Mouse (Mus musculus) G1E (cell line): ENCODE measurements around the gene Lrig2. TPM values are rescaled to one million over a fixed set of nuclear protein-coding genes. Genes with fewer than 3 reads are reported as not detected.

Source experiments
- ATAC-seq: 2 replicates; pipeline ENCODE4 v1.8.0; 2016; ENCODE audit warnings: mild to moderate bottlenecking; ENCODE audit not compliant: insufficient number of reproducible peaks, poor library complexity, low FRiP score, severe bottlenecking; ENCODE audit errors: extremely low read depth
- DNase-seq: peaks from one replicate; pipeline ENCODE4 v3.0.0; 2012; ENCODE audit warnings: low spot score
- H3K27me3 ChIP-seq: 2 replicates; pipeline ENCODE4 v1.6.1; 2012; ENCODE audit warnings: mild to moderate bottlenecking, low read length, inconsistent platforms; ENCODE audit not compliant: insufficient read depth
- H3K36me3 ChIP-seq: replicated peaks from 2 replicates; pipeline ENCODE3; 2012; ENCODE audit warnings: mild to moderate bottlenecking, inconsistent platforms
- H3K4me1 ChIP-seq: 2 replicates; pipeline ENCODE4 v1.6.1; 2012; ENCODE audit warnings: low read depth, low read length, inconsistent platforms, mixed read lengths; ENCODE audit not compliant: insufficient read depth
- H3K4me3 ChIP-seq: 2 replicates; pipeline ENCODE4 v1.5.1; 2012; ENCODE audit warnings: low read depth, mild to moderate bottlenecking, inconsistent platforms, low read length, moderate library complexity, mixed read lengths
- H3K9me3 ChIP-seq: replicated peaks from 2 replicates; pipeline ENCODE4 v1.6.1; 2012; ENCODE audit warnings: inconsistent platforms
- CTCF ChIP-seq: IDR thresholded peaks from 2 replicates; pipeline ENCODE4 v1.5.1; 2012; ENCODE audit warnings: low read depth, low read length, inconsistent platforms, mixed read lengths
- GATA1 ChIP-seq: IDR thresholded peaks from 2 replicates; pipeline ENCODE4 v1.6.1; 2012; ENCODE audit warnings: borderline replicate concordance, low read length, inconsistent platforms, mixed read lengths
- GATA2 ChIP-seq: IDR thresholded peaks from 2 replicates; pipeline ENCODE4 v1.6.1; 2012; ENCODE audit warnings: low read depth, low read length, inconsistent platforms, borderline replicate concordance
- POLR2AphosphoS5 ChIP-seq: IDR thresholded peaks from 2 replicates; pipeline ENCODE4 v1.6.1; 2012; ENCODE audit warnings: low read depth, low read length, inconsistent platforms; ENCODE audit not compliant: insufficient replicate concordance
- TAL1 ChIP-seq: conservative IDR thresholded peaks from 2 replicates; pipeline ENCODE4 v1.6.1; 2012; ENCODE audit warnings: low read depth, low read length, inconsistent platforms, mixed read lengths
- polyA plus RNA-seq: library from polyadenylated mRNA; stranded (reverse); fragments of >175 nt; gene quantifications from 2 replicates; pipeline ENCODE4 v1.2.3, GENCODE M21; 2012
- total RNA-seq, 2 experiments: library from RNA; stranded (forward) in 1 of 2; stranded (reverse) in 1 of 2; fragments of 200-1000 nt in 1 of 2; fragments of >200 nt in 1 of 2; fragmentation: Nextera tagmentation in 1 of 2; gene quantifications; 2 replicates each; pipeline ENCODE4 v1.2.3; 2014 to 2017

Lrig2 gene
- total and polyA plus RNA-seq, 3 experiments = 1.9 to 20.5 (median 15.7) TPM

GRCm38 (mm10) chr3:104356106-104356505, 155.6 kb downstream of the Lrig2 start:
- H3K27me3 ChIP-seq = 0 out of 2 replicates have a peak, but pooled peaks cover 3% of the 10 kb centered on the region
- H3K9me3 ChIP-seq = no peaks in the 10 kb centered on the region
- no peak overlapping the region for H3K4me3 ChIP-seq
- TF ChIP-seq TAL1 (no peak), GATA2 (no peak), CTCF (no peak), GATA1 (no peak), POLR2AphosphoS5 (no peak)
- DNase-seq = no peak
- 0 out of 2 replicates have a peak, but pooled peaks cover 2% of the 10 kb centered on the region for H3K4me1 ChIP-seq
- ATAC-seq = no peak
- no peaks in the 10 kb centered on the region for H3K36me3 ChIP-seq

DNA sequence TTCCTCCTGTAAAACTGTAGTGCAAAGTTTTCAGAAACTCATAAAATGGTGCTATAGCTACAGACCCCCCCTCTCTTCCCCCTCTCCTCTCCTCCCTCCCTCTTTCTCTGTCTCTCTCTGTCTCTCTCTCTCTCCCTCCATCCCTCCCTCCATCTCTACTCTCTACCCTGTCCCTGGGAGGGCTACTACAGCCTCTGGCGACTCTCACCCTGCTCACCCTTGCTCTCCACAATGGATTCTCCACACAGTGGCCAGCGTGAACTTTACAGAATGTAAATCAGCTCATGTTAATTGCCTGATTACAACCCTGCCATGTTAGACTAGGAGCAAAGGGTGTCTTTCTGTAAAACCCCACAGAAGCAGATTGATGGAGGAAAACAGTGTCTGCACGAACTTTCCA, 157.8 kb downstream of the Lrig2 start:
- Histone ChIP-seq H3K4me3 (no peak overlapping the region), H3K9me3 (no peaks in the 10 kb centered on the region), H3K36me3 (no peaks in the 10 kb centered on the region), H3K4me1 (no peaks in the 10 kb centered on the region), H3K27me3 (0 out of 2 replicates have a peak, but pooled peaks cover 3% of the 10 kb centered on the region)
- no peak for DNase-seq
- no peak for ATAC-seq
- TF ChIP-seq GATA1 (no peak), TAL1 (no peak), GATA2 (no peak), POLR2AphosphoS5 (no peak), CTCF (no peak)

DNA sequence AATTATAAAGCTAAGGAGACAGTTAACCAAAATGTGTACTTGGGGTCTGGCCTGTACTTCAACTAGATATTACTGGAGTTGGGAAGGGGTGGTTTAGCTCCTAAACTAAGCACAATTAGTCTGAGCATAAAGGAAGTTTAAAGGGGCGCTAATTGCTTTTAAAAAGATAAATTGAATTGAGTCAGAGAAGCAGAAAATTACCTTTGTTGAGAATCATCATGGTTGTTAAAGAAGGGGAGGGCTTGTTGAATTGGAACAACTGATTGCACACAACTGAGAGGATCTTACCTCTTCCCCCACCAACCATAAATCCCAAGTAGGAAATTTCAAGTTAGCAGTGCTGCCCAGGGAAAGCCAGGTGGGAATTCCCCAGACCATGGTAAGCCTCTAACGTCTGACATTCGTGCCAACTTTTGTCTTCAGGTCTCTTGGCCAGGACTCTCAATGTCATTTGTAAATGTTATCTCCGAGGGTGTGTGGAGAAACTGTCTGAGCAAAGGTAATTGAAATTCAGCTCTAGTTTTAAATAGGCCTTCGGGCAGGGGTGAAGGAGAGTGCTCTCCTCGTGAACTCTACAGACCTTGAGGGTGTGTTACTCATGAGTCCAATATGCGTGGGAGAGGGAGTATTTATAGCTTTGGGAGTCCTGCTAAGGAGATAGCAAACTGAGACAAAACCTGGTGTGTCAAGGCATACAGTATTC, 159.2 kb downstream of the Lrig2 start:
- TF ChIP-seq GATA2 = no peak
- TF ChIP-seq POLR2AphosphoS5 = no peak
- no peak for TF ChIP-seq TAL1
- no peak for TF ChIP-seq CTCF
- TF ChIP-seq GATA1 = no peak
- H3K9me3 ChIP-seq = no peaks in the 10 kb centered on the region
- no peaks in the 10 kb centered on the region for H3K36me3 ChIP-seq
- H3K4me3 ChIP-seq = no peak overlapping the region
- H3K4me1 ChIP-seq = no peaks in the 10 kb centered on the region
- DNase-seq (no peak), ATAC-seq (no peak)
- no peaks in the 10 kb centered on the region for H3K27me3 ChIP-seq

- no peaks in the 10 kb centered on the region for H3K9me3 ChIP-seq
- ATAC-seq = no peak
- no peaks in the 10 kb centered on the region for H3K27me3 ChIP-seq
- no peak for DNase-seq
- H3K36me3 ChIP-seq = no peaks in the 10 kb centered on the region
- no peaks in the 10 kb centered on the region for H3K4me1 ChIP-seq
- H3K4me3 ChIP-seq = no peak overlapping the region
- TF ChIP-seq GATA1 (no peak), CTCF (no peak), POLR2AphosphoS5 (no peak), GATA2 (no peak), TAL1 (no peak)
Observed at GRCm38 (mm10) chr3:104350253-104350945, 161.3 kb downstream of the Lrig2 start.

GRCm38 (mm10) chr3:104349847-104350228, 161.9 kb downstream of the Lrig2 start:
- Histone ChIP-seq H3K27me3 (no peaks in the 10 kb centered on the region), H3K4me3 (no peak overlapping the region), H3K9me3 (no peaks in the 10 kb centered on the region), H3K36me3 (no peaks in the 10 kb centered on the region), H3K4me1 (no peaks in the 10 kb centered on the region)
- DNase-seq = no peak
- TF ChIP-seq POLR2AphosphoS5 (no peak), CTCF (no peak), GATA2 (no peak), GATA1 (no peak), TAL1 (no peak)
- ATAC-seq = no peak

- Histone ChIP-seq H3K27me3 (no peaks in the 10 kb centered on the region), H3K36me3 (no peaks in the 10 kb centered on the region), H3K4me1 (no peaks in the 10 kb centered on the region), H3K9me3 (no peaks in the 10 kb centered on the region), H3K4me3 (no peak overlapping the region)
- DNase-seq (no peak), ATAC-seq (no peak)
- TF ChIP-seq TAL1 (no peak), GATA2 (no peak), GATA1 (no peak)
Observed at GRCm38 (mm10) chr3:104349203-104349846, 162.4 kb downstream of the Lrig2 start.

Other genes starting within 250 kb of the Lrig2 start
- gene Slc16a1, start 126.8 kb upstream of the Lrig2 start, total RNA-seq (2014; fragmentation: Nextera tagmentation) = 32.1 and 75.1 TPM in 2 replicates
- 49.8 and 52.7 TPM in 2 replicates for gene Slc16a1, start 126.8 kb upstream of the Lrig2 start, total RNA-seq (2017)
- 62.5 and 76.5 TPM in 2 replicates for gene Slc16a1, start 126.8 kb upstream of the Lrig2 start, polyA plus RNA-seq